Mouse (Mus musculus): ENCODE measurements at regions not wholly inside any gene's neighbourhood (a gene's known extent, or its start where the extent isn't known, plus 50 kb on each side); places are given as distances from the start of the nearest gene placed in this dataset.

DNA sequence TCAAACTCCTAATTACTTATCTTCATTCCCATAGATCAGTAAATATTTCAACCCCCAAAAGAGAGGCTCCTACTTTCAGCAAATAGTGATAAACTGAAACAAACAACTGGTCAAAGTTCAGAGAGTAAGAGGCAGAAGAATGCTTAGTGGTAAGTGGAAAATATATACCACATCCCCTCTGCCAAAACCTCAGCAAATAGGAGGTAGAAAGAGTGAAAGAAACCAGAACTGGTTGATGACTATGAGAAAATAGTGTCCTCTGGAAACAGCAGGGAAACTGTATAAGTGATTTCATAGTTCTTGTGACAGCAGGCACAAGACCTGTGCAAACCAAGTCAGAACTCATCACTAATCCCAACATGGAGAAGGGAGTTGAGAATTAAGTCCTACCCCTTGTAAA lies 980.8 kb upstream of the Cited2 start:
- DNase-seq (ENCODE audit: low read depth): no peak

DNA sequence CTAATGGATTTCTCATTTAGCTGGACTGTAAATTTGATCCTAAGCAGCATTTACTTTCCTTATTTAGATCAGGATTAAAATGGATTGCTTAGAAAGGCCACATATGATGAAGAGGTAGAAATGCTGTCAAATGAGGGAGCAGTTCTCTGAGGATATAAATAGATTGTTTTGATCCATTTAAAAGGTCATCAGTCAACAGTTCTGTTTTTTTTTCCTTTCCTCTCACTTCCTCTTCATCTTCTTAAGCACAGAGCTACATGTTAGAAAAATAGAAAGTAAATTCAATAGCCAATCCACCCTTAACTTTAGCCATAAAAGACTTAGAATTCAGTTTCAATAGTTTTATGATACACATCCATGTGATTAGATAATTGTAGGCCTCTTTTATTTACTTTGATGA lies 971.5 kb upstream of the Cited2 start:
- DNase-seq (ENCODE audit: low read depth): no peak

DNA sequence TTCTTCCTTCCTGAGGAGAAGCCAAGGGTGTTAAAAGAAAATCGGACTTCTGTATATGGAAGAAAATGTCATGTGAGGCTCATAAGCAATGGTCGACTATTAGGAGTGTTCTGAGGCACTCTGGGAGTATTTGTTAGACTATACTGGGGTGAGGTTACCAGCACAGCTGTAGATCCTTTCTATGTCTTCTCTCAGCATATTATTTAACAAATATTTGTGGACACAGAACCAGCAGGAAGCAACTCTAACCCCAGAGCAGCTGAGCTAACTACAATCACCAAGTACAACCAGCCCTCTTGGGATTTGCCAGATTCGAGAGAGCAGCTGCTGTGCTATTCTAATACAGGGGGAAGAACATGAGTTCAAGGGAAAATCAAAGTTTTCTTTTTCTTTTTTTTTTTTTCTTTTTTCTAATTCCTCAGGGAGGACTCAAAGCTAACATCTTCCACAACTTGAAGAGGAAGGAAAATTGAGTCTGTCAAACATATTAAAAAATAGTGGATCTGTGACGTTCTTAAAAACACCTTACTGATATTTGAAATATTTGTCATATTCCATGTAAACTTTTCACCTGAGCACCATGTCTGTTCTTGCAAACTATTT lies 933.3 kb upstream of the Cited2 start:
- no peak for DNase-seq (ENCODE audit: low read depth)

DNA sequence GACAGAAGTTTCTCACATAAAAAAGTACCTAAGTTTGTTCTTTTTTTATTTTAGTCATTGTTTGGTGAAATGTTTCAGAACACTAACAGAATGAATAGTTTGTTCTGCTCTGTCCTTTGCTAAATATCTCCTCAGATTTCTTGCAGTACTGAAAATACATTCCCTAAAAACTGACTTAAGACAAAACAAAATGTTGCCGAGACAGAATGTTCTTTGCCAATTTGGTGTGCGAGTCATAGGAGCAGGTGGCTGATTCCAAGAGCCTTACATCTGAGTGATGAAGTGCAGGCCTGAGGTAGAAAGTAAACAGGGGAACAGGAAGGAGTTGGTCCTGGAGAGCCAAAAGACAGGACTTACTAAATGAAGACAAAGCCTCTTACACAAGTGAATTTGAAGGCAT lies 919.0 kb upstream of the Cited2 start:
- DNase-seq (ENCODE audit: low read depth): no peak

DNA sequence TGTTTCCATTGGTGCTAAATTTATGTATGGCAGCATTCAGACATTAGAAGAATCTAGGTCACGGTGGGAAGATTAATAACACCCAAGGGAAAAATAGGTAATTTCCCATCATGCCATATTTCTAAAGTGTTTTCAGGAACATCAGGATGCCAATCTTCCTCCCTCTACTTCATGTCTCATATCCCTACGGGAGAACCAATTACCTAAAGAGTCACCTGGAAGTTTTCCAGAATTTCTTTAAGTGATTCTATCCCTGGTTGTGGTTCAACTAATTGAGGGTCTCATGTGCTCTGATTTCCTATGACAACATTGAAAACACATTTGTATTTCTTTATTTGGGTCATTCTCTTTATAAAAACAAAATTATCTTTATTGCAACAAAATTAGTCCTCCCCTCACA lies 912.3 kb upstream of the Cited2 start:
- DNase-seq (ENCODE audit: low read depth): no peak

DNA sequence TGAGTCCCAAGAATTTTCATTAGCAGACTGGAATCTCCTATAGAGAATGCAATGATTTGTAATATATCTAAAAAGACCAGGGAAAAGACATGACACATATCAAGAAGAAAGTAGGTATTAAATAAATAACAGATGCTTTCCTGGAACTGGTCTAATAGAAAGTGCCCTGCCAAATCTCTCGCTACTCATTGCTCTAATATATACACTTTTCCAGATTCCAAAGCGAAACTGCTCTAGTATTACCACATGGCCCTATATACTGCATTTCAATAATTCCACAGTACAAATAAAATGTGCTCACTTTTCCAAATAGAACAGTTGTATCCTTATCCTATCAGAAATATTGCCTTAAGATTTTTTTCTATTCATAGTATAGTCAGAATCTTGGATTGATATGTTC lies 909.0 kb upstream of the Cited2 start:
- DNase-seq (ENCODE audit: low read depth): no peak

DNA sequence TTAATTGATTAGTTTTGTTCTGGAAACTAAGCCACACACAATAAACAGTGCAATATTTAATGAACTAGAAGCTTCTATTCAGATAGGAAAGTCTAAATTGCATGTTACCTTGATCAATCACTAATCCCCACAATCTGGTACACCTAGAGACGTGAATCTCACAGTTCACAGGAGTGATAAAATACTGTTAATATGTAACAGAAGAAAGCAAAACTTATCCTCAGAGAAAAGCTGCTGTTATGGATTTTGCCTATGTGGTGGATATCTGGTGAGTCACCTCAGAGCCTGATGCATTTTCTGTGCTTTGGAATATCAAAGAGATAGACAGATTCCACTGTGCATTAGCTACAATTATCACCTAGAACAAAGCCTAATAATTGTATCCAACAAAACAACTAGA lies 861.5 kb upstream of the Cited2 start:
- no peak for DNase-seq (ENCODE audit: low read depth)

DNA sequence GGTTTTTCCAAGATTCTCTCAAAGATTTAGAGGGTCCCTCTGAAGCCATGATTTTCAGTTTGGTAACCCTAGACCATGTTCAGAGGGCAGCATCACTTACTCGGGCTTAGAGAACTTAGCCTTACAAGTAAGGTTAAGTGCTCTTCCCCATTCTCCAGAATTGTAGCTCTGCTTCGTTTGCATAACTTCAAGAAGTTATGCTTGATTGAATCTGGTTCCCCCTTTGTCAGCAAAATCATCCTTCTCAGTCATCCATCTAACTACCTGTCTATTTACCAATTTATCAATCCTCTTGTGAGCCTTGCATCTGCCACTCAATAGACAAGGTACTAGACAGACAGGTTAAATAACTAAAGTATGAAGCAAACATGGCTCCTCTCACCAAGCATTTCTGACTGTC lies 856.1 kb upstream of the Cited2 start:
- DNase-seq (ENCODE audit: low read depth): no peak

DNA sequence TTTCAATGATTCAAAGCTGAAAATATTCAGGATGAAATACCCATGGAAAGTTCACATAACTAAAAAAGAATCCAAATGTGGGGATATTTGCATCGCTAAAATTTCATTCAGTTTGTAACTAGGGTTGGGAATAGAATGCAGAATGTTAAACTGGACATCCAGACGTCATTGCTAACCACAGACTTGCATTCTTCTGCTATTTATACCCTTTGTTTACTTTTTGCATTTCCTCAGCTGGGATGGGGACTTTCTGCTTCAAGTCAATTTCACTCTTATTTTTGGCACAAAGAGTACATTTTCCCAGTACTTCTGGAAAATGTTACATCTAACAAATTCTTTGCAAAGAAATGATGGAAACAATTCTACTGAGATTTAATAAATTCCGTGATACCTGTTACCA lies 848.9 kb upstream of the Cited2 start:
- DNase-seq (ENCODE audit: low read depth): no peak

DNA sequence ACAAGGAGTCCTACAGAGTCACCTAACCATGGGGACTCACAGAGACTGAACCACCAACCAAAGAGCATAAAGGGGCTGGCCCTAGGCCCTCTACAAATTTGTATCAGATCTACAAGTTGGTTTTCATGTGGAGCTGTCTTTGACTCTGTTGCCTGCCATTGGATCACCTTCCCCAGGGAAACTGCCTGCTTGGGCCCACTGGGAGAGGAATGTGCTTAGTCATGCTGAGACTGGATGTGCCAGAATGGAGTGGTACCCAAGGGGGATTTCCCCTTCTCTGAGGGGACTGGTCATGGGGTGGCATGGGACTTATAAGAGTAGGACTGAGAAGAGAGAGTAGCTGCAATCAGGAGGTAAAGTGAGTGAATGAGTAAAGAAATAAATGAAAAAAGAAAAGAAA lies 844.8 kb upstream of the Cited2 start:
- DNase-seq (ENCODE audit: low read depth): no peak

DNA sequence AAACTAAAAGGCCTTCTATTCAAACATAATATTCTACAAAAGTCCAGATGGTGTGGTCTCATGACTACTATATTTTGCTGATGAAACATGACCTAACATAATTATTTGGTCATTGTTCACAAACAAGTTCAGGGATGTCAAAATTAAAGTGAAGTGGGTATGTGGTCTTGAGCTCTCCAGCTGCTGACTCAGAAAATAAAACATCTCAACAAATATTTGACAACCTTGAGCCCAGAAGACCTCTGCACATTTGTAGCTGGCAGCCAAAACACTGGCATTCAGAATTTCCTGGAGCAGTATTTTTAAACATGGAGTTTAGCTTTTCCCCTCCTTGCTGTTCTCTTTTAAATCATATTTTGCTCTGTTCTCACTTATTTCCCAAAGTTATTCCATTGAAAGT lies 829.7 kb upstream of the Cited2 start:
- DNase-seq (ENCODE audit: low read depth): no peak

DNA sequence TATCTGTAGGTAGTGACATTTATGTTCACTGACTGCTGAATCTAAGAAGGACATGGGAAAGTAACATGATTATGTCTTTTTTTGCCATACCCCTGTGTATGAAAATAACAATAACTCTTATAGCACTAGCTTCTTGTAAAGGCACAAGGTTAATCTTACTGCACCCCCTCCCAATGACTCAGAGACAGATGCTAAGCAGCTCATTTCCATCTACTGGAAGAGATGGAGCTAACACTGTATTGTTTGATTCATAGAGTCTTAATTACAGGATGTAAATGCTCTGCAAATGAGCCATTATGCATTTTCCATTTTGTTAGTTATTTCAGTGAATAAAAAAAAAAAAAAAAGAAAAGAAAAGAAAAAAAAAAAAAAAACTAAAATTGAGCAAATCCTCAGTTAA lies 827.7 kb upstream of the Cited2 start:
- no peak for DNase-seq (ENCODE audit: low read depth)

DNA sequence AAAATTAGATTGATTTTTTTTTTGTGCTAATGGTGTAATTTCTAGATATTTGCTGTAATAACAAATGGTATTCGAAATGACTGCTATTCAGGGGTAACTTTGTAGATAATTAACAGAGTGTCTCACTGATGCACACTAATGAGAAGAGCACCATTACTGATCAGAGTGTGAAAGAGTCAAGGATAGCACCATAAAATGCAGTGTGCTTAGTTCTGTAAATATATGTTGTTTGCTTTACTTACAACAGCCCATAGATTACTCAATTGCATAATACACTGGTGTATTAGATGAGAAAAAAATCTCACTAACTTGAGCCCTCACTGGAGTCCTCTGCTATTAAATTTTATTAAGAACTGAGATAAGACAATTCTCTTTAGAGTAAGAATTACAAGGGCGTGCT lies 800.1 kb upstream of the Cited2 start:
- no peak for DNase-seq (ENCODE audit: low read depth)

DNA sequence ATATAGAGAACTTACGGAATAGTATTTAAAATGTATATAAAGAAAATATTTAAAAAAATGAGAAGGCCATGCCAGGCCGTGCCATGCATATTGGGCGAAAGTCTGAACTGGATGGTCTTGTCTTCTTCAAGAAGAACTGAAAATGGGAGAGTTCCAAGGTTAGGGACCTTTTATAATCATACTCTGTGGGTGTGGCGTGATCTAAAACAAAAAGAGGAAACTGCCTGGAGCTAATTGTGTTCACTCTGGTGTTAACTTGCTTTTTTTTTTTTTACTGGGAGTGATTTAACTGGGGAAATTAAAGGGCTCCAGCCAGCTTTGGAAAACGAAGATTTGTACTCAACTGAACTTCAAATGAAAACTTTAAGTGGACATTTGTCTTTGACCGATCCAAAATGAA lies 799.2 kb upstream of the Cited2 start:
- no peak for DNase-seq (ENCODE audit: low read depth)

DNA sequence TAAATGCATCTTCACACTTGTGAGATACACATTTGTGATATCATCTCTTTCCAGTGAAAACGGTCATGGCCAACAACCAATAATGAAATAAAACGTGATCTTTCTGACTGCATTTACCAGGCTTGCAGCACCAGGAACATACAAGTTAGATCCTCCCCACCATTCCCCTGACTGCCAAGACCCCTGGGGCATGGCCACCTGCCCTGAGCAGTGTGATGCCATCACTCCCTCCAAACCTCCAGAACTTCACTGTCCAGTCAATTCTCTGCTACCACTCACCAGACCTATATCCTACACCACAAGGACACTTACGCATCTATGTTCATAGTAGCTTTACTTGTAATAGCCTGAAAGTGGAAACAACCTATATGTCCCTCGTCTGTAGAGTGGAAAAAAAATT lies 785.3 kb upstream of the Cited2 start:
- DNase-seq (ENCODE audit: low read depth): no peak

DNA sequence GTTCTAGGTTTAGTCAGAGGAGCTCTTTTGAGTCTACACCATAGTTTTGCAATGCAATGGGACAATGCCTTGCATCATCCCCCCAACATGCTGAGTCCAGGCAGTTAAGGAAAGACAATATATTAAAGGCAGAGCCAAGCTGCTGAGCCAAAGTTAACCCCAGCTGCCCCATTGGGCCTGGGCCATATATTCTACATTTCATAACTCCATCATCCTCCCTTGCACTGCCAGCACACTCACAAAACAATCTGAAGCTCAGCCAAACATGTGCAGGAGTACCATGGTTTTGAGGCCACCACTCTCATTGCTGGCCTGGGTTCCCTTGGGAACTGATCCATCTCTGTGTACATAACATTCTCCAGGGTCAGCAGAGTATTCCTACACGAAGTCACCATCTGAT lies 771.4 kb upstream of the Cited2 start:
- no peak for DNase-seq (ENCODE audit: low read depth)

DNA sequence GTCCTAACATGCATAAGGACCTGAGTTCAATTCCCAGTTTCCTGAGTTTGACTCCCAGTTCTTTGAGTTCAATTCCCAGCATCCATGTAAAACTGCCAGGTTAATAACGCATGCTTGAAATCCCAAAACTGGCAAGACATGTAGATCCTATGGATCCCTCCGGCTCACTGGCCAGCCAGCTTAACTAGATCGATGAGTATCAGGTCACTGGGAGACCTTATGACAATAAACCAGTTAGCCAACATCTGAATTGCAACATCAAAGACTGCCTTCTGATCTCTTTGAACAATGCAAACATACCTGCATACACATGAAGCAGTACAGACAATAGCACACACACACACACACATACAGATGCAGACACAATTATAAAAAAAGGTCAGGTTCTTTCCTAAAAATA lies 762.0 kb upstream of the Cited2 start:
- no peak for DNase-seq (ENCODE audit: low read depth)

DNA sequence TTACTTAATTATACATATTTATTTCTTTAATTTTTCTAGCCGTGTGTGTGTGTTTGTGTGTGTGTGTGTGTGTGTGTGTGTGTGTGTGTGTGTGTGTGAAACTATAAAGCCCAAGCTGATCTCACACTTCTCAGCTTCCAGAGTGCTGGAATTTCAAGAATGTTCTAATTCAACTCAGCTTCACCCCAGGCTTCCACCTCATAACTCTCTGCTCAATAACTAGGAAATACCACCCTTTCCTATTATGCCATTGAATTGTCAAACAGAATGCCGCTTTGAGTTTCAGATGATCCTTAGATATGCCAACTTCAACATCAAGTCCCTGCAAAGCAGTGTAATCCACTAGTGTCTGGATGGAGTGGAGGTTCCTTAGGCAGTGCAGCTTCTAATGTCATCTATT lies 760.6 kb upstream of the Cited2 start:
- DNase-seq (ENCODE audit: low read depth): no peak

DNA sequence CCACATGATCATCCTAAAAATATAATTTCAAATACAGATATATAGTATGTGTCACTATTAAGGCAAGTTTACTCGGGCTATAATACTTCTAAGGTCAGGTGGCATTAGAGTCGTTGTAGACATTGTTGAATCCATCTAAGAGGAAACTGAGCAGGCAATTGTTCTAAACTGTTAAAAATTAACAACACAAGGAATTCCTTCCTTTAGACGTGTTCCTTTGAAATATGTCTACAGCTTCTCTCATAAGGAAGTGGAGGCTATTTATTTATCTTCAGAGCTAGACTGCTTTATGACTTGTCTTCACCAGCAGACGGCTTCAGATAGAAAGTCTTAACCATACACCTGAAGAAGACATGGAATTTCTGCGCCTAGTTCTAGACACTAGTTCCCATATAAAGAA lies 744.2 kb upstream of the Cited2 start:
- DNase-seq (ENCODE audit: low read depth): no peak

DNA sequence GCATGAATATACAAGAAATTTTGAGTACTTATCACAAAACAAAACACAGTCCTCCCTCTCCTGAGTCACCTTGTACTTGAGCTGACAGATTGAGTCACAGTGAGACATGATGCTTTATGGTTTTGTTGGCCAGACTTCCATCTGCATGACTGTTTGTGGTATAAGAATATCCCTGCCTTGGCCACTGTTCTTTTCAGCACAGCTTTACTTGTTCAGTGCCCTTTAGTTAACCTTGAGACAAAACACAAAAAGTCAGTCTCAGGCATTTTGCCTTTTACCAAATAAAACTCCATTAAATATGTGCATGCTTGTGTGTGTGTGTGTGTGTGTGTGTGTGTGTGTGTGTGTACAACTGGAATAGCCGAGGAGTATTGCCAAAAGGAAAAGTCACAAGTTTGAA lies 732.8 kb upstream of the Cited2 start:
- no peak for DNase-seq (ENCODE audit: low read depth)

DNA sequence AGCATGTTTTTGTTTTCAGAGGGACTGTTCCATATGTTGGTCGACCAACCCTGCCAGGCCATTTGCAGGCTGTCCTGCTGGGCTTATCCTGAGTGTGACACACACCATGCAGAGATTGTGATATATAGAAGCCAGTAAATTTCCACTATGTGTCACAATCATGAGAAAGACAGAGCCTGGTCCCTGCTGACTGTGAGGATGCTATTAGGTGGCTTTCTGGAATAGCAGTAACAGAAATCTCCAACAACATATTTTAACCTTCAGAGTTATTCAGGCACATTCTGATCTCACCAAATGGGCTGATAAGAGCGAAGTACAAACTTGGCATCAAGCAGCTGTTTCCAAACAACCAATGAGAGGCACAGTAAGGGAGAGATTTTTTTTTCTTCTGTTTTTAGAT lies 729.2 kb upstream of the Cited2 start:
- DNase-seq (ENCODE audit: low read depth): no peak

DNA sequence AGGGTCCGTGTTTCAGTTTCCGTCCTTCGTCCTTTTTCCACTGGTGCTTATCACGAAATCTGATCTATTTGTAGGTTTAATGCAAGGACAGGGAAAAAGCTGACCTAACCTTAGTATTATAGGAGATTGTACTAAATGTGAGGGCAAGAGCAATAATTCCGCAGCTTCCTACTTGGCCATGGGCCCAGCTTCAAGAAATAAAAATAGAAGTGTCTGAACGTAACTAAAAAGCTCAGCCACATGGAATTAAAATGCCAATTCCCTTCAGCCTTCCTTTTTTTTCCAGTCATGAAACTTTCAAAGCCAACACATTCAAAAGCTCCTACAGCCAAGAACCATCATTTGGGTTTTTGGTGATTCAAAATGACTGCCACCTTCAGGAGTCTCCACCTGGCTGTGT lies 728.5 kb upstream of the Cited2 start:
- DNase-seq (ENCODE audit: low read depth): no peak

DNA sequence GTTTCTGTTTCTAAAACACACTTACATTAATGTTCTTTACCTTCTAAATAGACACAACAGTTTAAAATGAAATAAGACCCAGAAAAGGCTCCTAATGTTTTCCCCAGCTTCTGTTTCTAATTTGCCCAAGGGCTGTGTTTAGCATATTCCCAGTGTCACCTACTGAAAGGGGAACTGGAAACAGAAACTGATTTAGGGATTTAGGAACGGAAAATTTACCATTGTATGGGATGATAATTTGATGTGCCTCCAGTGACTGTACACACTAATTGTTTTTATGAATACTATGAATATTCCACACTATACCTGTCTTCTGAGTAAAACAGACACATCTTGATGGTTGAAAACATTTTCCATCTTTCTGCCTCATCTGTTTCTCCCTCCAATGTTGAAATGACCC lies 728.0 kb upstream of the Cited2 start:
- no peak for DNase-seq (ENCODE audit: low read depth)

DNA sequence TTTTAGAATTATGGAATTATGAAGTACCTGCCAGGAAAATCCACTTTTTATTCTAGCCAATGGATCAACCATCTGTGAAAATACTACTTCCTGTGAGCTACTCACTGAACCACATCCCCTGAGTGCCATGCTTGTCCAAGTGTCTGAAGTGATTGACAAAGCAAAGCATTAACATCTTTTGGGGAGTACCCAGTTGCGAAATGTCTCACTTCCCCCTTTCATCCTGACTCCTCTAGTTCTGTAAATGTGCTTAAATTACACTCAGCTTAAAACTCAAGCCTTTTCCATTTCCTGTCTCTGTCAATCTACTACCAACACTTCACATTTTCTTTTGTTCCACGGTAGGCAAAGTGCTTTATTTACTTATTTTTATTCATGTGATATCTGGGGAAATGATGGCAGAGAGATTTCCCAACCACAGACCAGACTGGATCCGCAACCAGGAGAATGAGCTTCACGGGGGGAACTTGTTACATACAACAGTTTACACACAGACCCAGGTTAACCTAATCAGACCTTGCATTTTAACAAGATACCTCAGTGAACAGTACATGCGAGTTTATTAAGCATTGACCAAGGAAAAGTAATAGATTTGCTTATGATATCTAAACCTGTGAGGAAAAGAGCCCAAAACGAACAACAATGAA lies 726.1 kb upstream of the Cited2 start:
- no peak for DNase-seq (ENCODE audit: low read depth)

DNA sequence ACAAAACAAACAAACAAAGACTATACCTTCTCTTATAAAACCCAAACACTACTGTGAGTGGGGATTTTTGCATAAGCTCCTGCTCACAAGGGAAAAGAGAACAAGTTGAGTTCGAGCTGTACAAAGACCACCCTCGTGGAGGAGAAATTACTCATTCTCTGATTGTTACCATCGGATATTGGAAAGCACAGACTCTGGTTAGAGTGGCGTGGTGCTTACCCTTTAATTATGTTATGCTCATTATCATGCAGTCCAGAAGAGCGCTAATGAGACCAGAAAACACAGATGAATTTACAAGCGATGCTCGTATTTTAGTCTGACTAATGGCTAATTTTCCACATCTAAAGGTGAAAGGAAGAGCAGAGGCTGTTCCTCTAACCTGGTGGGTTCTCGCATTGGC lies 721.7 kb upstream of the Cited2 start:
- DNase-seq (ENCODE audit: low read depth): no peak
